Mouse (Mus musculus) testis, adult 2 months (tissue): ENCODE data around the gene Tarsl2. TPM values are rescaled to one million over a fixed set of nuclear protein-coding genes. Genes with fewer than 3 reads are reported as not detected.

Source experiments
- H3K27ac ChIP-seq: fragments of 200-500 bp; 2 replicates; pipeline ENCODE4 v1.5.1; 2012; ENCODE audit warnings: low read depth, low read length; ENCODE audit not compliant: control insufficient read depth, insufficient read depth
- H3K27me3 ChIP-seq: fragments of 200-500 bp; 2 replicates; pipeline ENCODE4 v1.6.1; 2012; ENCODE audit warnings: mild to moderate bottlenecking, low read length, moderate library complexity; ENCODE audit not compliant: control insufficient read depth, insufficient read depth
- H3K36me3 ChIP-seq: fragments of 200-500 bp; 2 replicates; pipeline ENCODE4 v1.6.1; 2012; ENCODE audit warnings: mild to moderate bottlenecking, low read length; ENCODE audit not compliant: control insufficient read depth, insufficient read depth
- H3K4me1 ChIP-seq: fragments of 200-500 bp; 2 replicates; pipeline ENCODE4 v1.6.1; 2012; ENCODE audit warnings: low read length; ENCODE audit not compliant: control insufficient read depth, insufficient read depth
- H3K4me3 ChIP-seq: fragments of 200-500 bp; 2 replicates; pipeline ENCODE4 v1.5.1; 2012; ENCODE audit warnings: low read depth, mild to moderate bottlenecking, low read length, moderate library complexity, mixed read lengths; ENCODE audit not compliant: control insufficient read depth
- CTCF ChIP-seq: fragments of 200-500 bp; IDR thresholded peaks from 2 replicates; pipeline ENCODE4 v1.5.1; 2012; ENCODE audit warnings: low read depth, mild to moderate bottlenecking, inconsistent platforms, low read length, moderate library complexity; ENCODE audit not compliant: control insufficient read depth, insufficient read depth, insufficient replicate concordance
- POLR2A ChIP-seq: fragments of 200-500 bp; IDR thresholded peaks from 2 replicates; pipeline ENCODE4 v1.6.1; 2012; ENCODE audit warnings: low read depth, mild to moderate bottlenecking, inconsistent platforms, low read length, moderate library complexity; ENCODE audit not compliant: control insufficient read depth
- polyA plus RNA-seq: library from polyadenylated mRNA; depleted of rRNA; stranded (reverse); fragments of >200 nt; gene quantifications from 2 replicates; pipeline ENCODE4 v1.2.3, GENCODE M21; 2012

Tarsl2 gene
- polyA plus RNA-seq, 1 experiment, result 5.0 TPM

- no peaks in the 10 kb centered on the region for H3K36me3 ChIP-seq
- H3K27me3 ChIP-seq, result no peaks in the 10 kb centered on the region
- no peak overlapping the region for H3K4me3 ChIP-seq
- TF ChIP-seq CTCF, result no peak
- TF ChIP-seq POLR2A, result no peak
- no peaks in the 10 kb centered on the region for H3K4me1 ChIP-seq
- H3K27ac ChIP-seq, result no peak overlapping the region
Observed at GRCm38 (mm10) chr7:65638170-65638770, 6.4 kb upstream of the Tarsl2 start.

GRCm38 (mm10) chr7:65639821-65640382, 4.8 kb upstream of the Tarsl2 start:
- H3K4me3 ChIP-seq, result no peak overlapping the region
- H3K27ac ChIP-seq, result no peak overlapping the region
- peaks cover under 1% of the 10 kb centered on the region for H3K4me1 ChIP-seq
- H3K27me3 ChIP-seq, result no peaks in the 10 kb centered on the region
- H3K36me3 ChIP-seq, result no peaks in the 10 kb centered on the region
- TF ChIP-seq POLR2A, result no peak
- TF ChIP-seq CTCF, result no peak

GRCm38 (mm10) chr7:65640672-65641071, 4.0 kb upstream of the Tarsl2 start:
- H3K36me3 ChIP-seq, result no peaks in the 10 kb centered on the region
- no peaks in the 10 kb centered on the region for H3K27me3 ChIP-seq
- no peak overlapping the region for H3K27ac ChIP-seq
- TF ChIP-seq CTCF, result no peak
- TF ChIP-seq POLR2A, result no peak
- H3K4me1 ChIP-seq, result peaks cover 2% of the 10 kb centered on the region
- H3K4me3 ChIP-seq, result no peak overlapping the region

- TF ChIP-seq POLR2A (no peak), CTCF (no peak)
- no peaks in the 10 kb centered on the region for H3K36me3 ChIP-seq
Observed at GRCm38 (mm10) chr7:65642371-65643304, 2.1 kb upstream of the Tarsl2 start.

GRCm38 (mm10) chr7:65643861-65644421, 757 bp upstream of the Tarsl2 start:
- H3K36me3 ChIP-seq, result no peaks in the 10 kb centered on the region
- TF ChIP-seq POLR2A (no peak), CTCF (no peak)
- peak overlapping the region; percentile 24 for H3K4me3 ChIP-seq
- H3K27me3 ChIP-seq, result no peaks in the 10 kb centered on the region
- no peak overlapping the region for H3K27ac ChIP-seq
- H3K4me1 ChIP-seq, result peaks cover 4% of the 10 kb centered on the region

More at GRCm38 (mm10) chr7:65642371-65643304, 2.1 kb upstream of the Tarsl2 start:
- H3K27ac ChIP-seq, result no peak overlapping the region
- peaks cover 4% of the 10 kb centered on the region for H3K4me1 ChIP-seq
- no peaks in the 10 kb centered on the region for H3K27me3 ChIP-seq
- no peak overlapping the region for H3K4me3 ChIP-seq

GRCm38 (mm10) chr7:65645996-65646395, 1.3 kb downstream of the Tarsl2 start:
- TF ChIP-seq CTCF, result no peak
- TF ChIP-seq POLR2A, result no peak
- Histone ChIP-seq H3K4me3 (no peak overlapping the region), H3K36me3 (no peaks in the 10 kb centered on the region), H3K27ac (no peak overlapping the region), H3K27me3 (no peaks in the 10 kb centered on the region), H3K4me1 (peaks cover 4% of the 10 kb centered on the region)

GRCm38 (mm10) chr7:65650662-65651061, 6.0 kb downstream of the Tarsl2 start:
- no peak for TF ChIP-seq CTCF
- TF ChIP-seq POLR2A, result no peak
- H3K36me3 ChIP-seq, result no peaks in the 10 kb centered on the region

More at GRCm38 (mm10) chr7:65650662-65651061, 6.0 kb downstream of the Tarsl2 start:
- H3K27me3 ChIP-seq, result no peaks in the 10 kb centered on the region
- no peak overlapping the region for H3K4me3 ChIP-seq
- H3K4me1 ChIP-seq, result 0 out of 2 replicates have a peak, but pooled peaks cover 2% of the 10 kb centered on the region
- no peak overlapping the region for H3K27ac ChIP-seq
